Mouse (Mus musculus): ENCODE measurements around the gene Ern2. TPM values are rescaled to one million over a fixed set of nuclear protein-coding genes. Genes with fewer than 3 reads are reported as not detected.

Gene Ern2
- polyA plus RNA-seq, 1 experiment: not detected

DNA sequence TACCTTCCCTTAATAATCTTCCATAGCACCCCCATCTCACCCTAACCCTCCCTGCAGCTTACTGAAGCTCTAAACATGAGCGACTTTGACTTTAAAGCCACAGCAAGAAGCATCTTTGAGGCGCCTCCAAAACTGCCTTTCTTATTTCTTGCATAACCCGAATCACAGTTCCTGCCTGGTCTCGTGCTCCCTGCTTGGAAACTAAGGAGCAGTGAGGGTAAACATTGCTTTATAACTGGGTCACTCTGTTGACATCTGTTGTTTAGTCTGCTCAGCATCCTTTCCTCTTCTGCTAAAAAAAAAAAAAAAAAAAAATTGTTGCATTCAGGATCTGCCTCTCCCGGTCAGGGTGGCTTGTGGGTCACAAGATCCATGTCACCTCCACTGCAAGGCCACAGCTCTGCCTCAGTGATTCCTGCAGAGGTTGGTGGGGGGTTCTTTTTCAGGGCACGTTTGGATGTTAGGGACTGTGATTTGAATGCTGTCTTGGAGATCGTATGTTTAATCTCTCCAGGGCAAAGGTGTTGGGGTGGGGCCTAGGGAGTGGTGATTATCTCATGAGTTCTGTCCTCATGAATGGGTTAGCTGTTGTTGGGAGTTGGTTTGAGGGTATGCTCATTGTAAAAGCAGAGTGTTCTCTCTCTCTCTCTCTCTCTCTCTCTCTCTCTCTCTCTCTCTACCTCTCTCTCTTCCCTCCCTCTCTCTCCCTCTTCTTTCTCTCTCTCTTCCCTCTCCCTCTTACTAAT is 22.4 kb upstream of the Ern2 start:
- Histone ChIP-seq H3K27me3 (ENCODE audit: control insufficient read depth, insufficient read depth, low read length) (no peaks in the 10 kb centered on the region), H3K27ac (ENCODE audit: insufficient read depth, low read length) (no peak overlapping the region), H3K4me1 (ENCODE audit: control insufficient read depth, insufficient read depth, insufficient read length) (no peaks in the 10 kb centered on the region), H3K36me3 (ENCODE audit: control insufficient read depth, insufficient read depth, low read length) (no peaks in the 10 kb centered on the region), H3K4me3 (ENCODE audit: extremely low read depth, insufficient read depth, insufficient read length) (no peak overlapping the region)
- TF ChIP-seq CTCF (IDR thresholded peaks at IDR 0.05; ENCODE audit: extremely low read depth, insufficient read depth, insufficient read length, insufficient replicate concordance): no peak
- no peak for TF ChIP-seq POLR2A (IDR thresholded peaks at IDR 0.05; ENCODE audit: low read depth, low read length)
- WGBS: 56% methylated on average over 7 of the region's 7 CpGs
- DNase-seq (ENCODE audit: low read depth in 1 of 2, low spot score in 2 of 2): no peak

DNA sequence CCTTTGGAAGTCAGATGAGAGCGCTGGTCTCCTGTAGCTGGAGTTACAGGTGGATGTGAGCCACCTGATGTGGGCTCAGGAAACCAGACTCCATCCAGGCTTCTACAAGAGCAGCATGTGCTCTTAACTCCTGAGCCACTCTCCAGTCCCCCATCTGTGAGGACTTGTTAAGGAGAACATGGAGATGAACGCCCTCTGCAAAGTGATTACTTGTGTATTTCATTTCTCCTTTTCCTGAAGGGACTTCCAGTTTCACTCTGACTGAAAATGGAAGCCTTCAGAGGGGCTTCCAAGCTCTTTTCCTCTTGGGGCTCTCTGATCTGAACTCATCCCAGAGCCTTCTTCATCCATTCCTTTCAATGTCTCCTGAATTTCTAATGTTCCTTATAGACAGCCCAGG is 20.1 kb upstream of the Ern2 start:
- TF ChIP-seq CTCF (IDR thresholded peaks at IDR 0.05; ENCODE audit: extremely low read depth, insufficient read depth, insufficient read length, insufficient replicate concordance) (no peak), POLR2A (IDR thresholded peaks at IDR 0.05; ENCODE audit: low read depth, low read length) (no peak)
- no peaks in the 10 kb centered on the region for H3K36me3 ChIP-seq (ENCODE audit: control insufficient read depth, insufficient read depth, low read length)

DNA sequence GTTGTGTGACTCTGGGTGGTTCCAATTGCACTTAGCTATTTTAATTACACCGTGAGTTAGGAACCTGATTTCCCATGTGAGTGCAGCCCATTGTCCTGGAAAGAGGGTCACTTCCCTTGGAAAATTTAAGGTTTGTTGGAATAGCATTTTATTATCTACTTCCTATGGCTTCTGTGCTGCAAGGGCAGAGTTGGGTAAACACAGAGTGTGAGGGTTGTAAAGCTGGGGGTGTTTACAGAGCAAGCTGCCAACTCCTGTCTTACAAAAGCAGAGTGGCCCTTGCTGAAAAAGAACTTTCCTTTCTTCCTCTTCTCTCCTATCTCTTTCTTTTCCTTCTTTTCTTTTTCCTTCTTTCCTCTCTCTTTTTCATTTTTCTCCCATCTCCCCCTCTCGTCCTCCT is 17.9 kb upstream of the Ern2 start:
- WGBS: 55% methylated on average over 2 of the region's 2 CpGs

More for the DNA sequence above, 20.1 kb upstream of the Ern2 start:
- H3K27me3 ChIP-seq (ENCODE audit: control insufficient read depth, insufficient read depth, low read length): no peaks in the 10 kb centered on the region
- no peaks in the 10 kb centered on the region for H3K4me1 ChIP-seq (ENCODE audit: control insufficient read depth, insufficient read depth, insufficient read length)
- no peak overlapping the region for H3K4me3 ChIP-seq (ENCODE audit: extremely low read depth, insufficient read depth, insufficient read length)
- H3K27ac ChIP-seq (ENCODE audit: insufficient read depth, low read length): no peak overlapping the region
- WGBS: 74% methylated on average over 2 of the region's 2 CpGs
- DNase-seq (ENCODE audit: low read depth in 1 of 2, low spot score in 2 of 2): no peak

DNA sequence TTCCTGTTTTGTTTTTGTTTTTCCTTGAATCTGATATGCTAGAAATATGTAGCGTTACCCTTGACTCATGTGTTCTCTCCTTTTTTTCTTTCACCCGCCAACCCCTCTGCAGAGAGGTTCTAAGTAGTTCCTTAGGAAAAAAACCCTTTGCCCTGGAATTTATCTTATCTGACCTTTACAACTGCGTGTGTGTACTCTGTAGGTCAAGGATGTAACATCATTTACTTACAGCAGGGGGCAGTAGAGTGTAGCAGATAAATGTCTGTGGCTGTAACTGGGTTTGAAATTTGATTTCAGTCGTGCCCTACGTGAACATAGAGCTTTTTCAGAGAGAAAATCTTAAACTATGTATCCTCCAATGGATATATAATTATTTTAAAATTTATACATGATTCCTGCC is 13.3 kb upstream of the Ern2 start:
- no peak overlapping the region for H3K4me3 ChIP-seq (ENCODE audit: extremely low read depth, insufficient read depth, insufficient read length)
- H3K27me3 ChIP-seq (ENCODE audit: control insufficient read depth, insufficient read depth, low read length): no peaks in the 10 kb centered on the region
- H3K4me1 ChIP-seq (ENCODE audit: control insufficient read depth, insufficient read depth, insufficient read length): no peaks in the 10 kb centered on the region
- WGBS: 30% methylated on average over 5 of the region's 5 CpGs
- H3K27ac ChIP-seq (ENCODE audit: insufficient read depth, low read length): no peak overlapping the region
- H3K36me3 ChIP-seq (ENCODE audit: control insufficient read depth, insufficient read depth, low read length): no peaks in the 10 kb centered on the region
- DNase-seq (ENCODE audit: low read depth in 1 of 2, low spot score in 2 of 2): peak in 1 of 2 experiments; percentile 3
- no peak for TF ChIP-seq POLR2A (IDR thresholded peaks at IDR 0.05; ENCODE audit: low read depth, low read length)
- no peak; the same call in 1 of the 2 replicates for TF ChIP-seq CTCF (IDR thresholded peaks at IDR 0.05; ENCODE audit: extremely low read depth, insufficient read depth, insufficient read length, insufficient replicate concordance)

More for the DNA sequence above, 17.9 kb upstream of the Ern2 start:
- H3K4me1 ChIP-seq (ENCODE audit: control insufficient read depth, insufficient read depth, insufficient read length): no peaks in the 10 kb centered on the region
- H3K27me3 ChIP-seq (ENCODE audit: control insufficient read depth, insufficient read depth, low read length): no peaks in the 10 kb centered on the region
- H3K36me3 ChIP-seq (ENCODE audit: control insufficient read depth, insufficient read depth, low read length): no peaks in the 10 kb centered on the region
- TF ChIP-seq CTCF (IDR thresholded peaks at IDR 0.05; ENCODE audit: extremely low read depth, insufficient read depth, insufficient read length, insufficient replicate concordance) (no peak), POLR2A (IDR thresholded peaks at IDR 0.05; ENCODE audit: low read depth, low read length) (no peak)
- no peak overlapping the region for H3K4me3 ChIP-seq (ENCODE audit: extremely low read depth, insufficient read depth, insufficient read length)
- no peak for DNase-seq (ENCODE audit: low read depth in 1 of 2, low spot score in 2 of 2)
- no peak overlapping the region for H3K27ac ChIP-seq (ENCODE audit: insufficient read depth, low read length)

DNA sequence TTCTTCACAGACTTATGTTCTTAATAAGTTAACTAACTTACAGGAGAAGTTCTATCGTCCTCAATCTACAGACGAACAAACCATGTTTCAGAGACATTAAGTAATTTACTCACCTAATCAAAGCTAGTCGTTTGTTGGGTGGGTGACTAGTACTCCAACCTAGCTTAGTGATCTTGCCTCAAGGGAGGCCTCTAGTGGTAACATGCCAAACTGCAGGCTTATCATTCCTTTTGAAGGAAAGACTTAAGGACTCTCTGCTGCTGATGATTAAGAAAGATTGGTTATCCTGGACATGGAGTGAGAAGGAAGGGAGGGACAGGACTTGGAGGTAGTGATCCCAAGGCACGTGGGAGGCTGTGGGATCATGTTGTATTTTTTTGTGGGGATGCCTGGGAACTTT is 11.3 kb upstream of the Ern2 start:
- peak; percentile 36 to 38 for DNase-seq (ENCODE audit: low read depth in 1 of 2, low spot score in 2 of 2)
- no peak overlapping the region for H3K27ac ChIP-seq (ENCODE audit: insufficient read depth, low read length)
- no peaks in the 10 kb centered on the region for H3K36me3 ChIP-seq (ENCODE audit: control insufficient read depth, insufficient read depth, low read length)
- H3K4me3 ChIP-seq (ENCODE audit: extremely low read depth, insufficient read depth, insufficient read length): no peak overlapping the region
- WGBS: 35% methylated on average over 4 of the region's 4 CpGs
- H3K4me1 ChIP-seq (ENCODE audit: control insufficient read depth, insufficient read depth, insufficient read length): no peaks in the 10 kb centered on the region
- no peak for TF ChIP-seq POLR2A (IDR thresholded peaks at IDR 0.05; ENCODE audit: low read depth, low read length)
- TF ChIP-seq CTCF (IDR thresholded peaks at IDR 0.05; ENCODE audit: extremely low read depth, insufficient read depth, insufficient read length, insufficient replicate concordance): peak; percentile 21; the same call in 1 of the 2 replicates
- no peaks in the 10 kb centered on the region for H3K27me3 ChIP-seq (ENCODE audit: control insufficient read depth, insufficient read depth, low read length)

DNA sequence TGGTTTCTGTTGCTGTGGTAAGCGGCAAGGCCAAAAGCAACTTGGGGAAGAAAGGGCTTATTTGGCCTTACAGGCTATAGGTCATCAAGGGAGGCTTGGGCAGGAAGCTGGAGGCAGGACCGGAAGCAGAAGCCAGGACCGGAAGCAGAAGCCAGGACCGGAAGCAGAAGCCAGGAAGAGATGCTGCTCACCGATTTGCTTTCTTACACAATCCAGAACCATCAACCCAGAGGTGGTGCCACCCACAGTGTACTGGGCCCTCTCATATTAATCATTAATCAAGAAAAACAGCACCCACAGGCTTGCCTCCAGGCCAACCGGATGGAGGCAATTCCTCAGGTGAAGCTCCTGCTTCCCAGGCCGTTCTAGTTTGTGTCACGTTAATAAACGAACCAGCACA is 10.8 kb upstream of the Ern2 start:
- H3K27ac ChIP-seq (ENCODE audit: insufficient read depth, low read length): no peak overlapping the region
- WGBS: 67% methylated on average over 9 of the region's 9 CpGs
- H3K27me3 ChIP-seq (ENCODE audit: control insufficient read depth, insufficient read depth, low read length): no peaks in the 10 kb centered on the region
- no peak overlapping the region for H3K4me3 ChIP-seq (ENCODE audit: extremely low read depth, insufficient read depth, insufficient read length)
- H3K36me3 ChIP-seq (ENCODE audit: control insufficient read depth, insufficient read depth, low read length): no peaks in the 10 kb centered on the region
- TF ChIP-seq CTCF (IDR thresholded peaks at IDR 0.05; ENCODE audit: extremely low read depth, insufficient read depth, insufficient read length, insufficient replicate concordance) (no peak), POLR2A (IDR thresholded peaks at IDR 0.05; ENCODE audit: low read depth, low read length) (no peak)
- DNase-seq (ENCODE audit: low read depth in 1 of 2, low spot score in 2 of 2): no peak
- H3K4me1 ChIP-seq (ENCODE audit: control insufficient read depth, insufficient read depth, insufficient read length): no peaks in the 10 kb centered on the region

DNA sequence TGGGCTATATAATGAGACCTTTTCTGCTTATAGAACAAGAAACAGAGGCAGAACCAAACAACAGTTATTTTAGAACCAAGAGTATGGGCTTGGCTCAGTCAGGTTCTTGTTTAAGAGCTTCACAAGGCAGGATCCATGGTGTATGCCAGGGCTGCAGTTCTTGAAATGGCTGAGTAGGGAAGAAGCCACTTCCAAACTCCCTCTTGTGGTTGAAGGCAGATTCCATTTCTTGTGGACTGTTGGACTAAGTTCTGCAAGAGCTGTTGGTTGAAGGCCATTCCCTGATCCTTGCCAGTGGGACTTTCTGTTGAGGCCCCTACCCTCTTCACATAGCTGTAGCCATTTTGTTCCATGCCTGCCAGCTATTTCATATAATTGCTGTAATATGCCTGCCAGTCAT is 7.9 kb upstream of the Ern2 start:
- H3K27ac ChIP-seq (ENCODE audit: insufficient read depth, low read length): no peak overlapping the region
- no peak for TF ChIP-seq POLR2A (IDR thresholded peaks at IDR 0.05; ENCODE audit: low read depth, low read length)
- TF ChIP-seq CTCF (IDR thresholded peaks at IDR 0.05; ENCODE audit: extremely low read depth, insufficient read depth, insufficient read length, insufficient replicate concordance): no peak
- H3K27me3 ChIP-seq (ENCODE audit: control insufficient read depth, insufficient read depth, low read length): no peaks in the 10 kb centered on the region
- H3K36me3 ChIP-seq (ENCODE audit: control insufficient read depth, insufficient read depth, low read length): no peaks in the 10 kb centered on the region
- DNase-seq (ENCODE audit: low read depth in 1 of 2, low spot score in 2 of 2): no peak
- H3K4me1 ChIP-seq (ENCODE audit: control insufficient read depth, insufficient read depth, insufficient read length): no peaks in the 10 kb centered on the region
- H3K4me3 ChIP-seq (ENCODE audit: extremely low read depth, insufficient read depth, insufficient read length): no peak overlapping the region
